Mouse (Mus musculus): ENCODE results near the gene Zfp977.
"Not testable (repeated sequence)": the region's sequence is repeated elsewhere in the genome, so short reads cannot be mapped to it uniquely, and the experiment has no call there.

Gene Zfp977

GRCm38 (mm10) chr7:42592413-42592812, at the start of gene Zfp977:
Zfp977 (minus strand) TSS chr7:42592547.
- not testable (repeated sequence) for DNase-seq

GRCm38 (mm10) chr7:42631031-42631430, 38.7 kb upstream of the Zfp977 start:
- DNase-seq, result not testable (repeated sequence)

GRCm38 (mm10) chr7:42595666-42596065, 3.3 kb upstream of the Zfp977 start:
- DNase-seq, result not testable (repeated sequence)

- not testable (repeated sequence) for DNase-seq
Observed at GRCm38 (mm10) chr7:42591311-42591710, 1.0 kb downstream of the Zfp977 start.

- no peak for DNase-seq
Observed at GRCm38 (mm10) chr7:42578488-42578887, 13.9 kb downstream of the Zfp977 start, which contains the start of gene Gm21028. Gm21028 (minus strand) TSS chr7:42578588.

- DNase-seq, result no peak
Observed at GRCm38 (mm10) chr7:42551766-42552165, 40.6 kb downstream of the Zfp977 start.
